Mouse (Mus musculus): Measurements from ENCODE around the gene Sdr39u1. TPM values are rescaled to one million over a fixed set of nuclear protein-coding genes. Genes with fewer than 3 reads are reported as not detected.

The Sdr39u1 gene
- total RNA-seq, 2 experiments from 2014 or later, result 1.3 to 3.5 TPM

GRCm38 (mm10) chr14:55862970-55863369, 37.1 kb downstream of the Sdr39u1 start:
- no peak for ATAC-seq (replicated peaks; ENCODE audit: low FRiP score, poor library complexity, severe bottlenecking)

GRCm38 (mm10) chr14:55862186-55862585, 37.9 kb downstream of the Sdr39u1 start:
- ATAC-seq (replicated peaks; ENCODE audit: low FRiP score, poor library complexity, severe bottlenecking), result no peak

GRCm38 (mm10) chr14:55857588-55857987, 42.5 kb downstream of the Sdr39u1 start:
- no peak for ATAC-seq (replicated peaks; ENCODE audit: low FRiP score, poor library complexity, severe bottlenecking)

GRCm38 (mm10) chr14:55855101-55855561, 45.0 kb downstream of the Sdr39u1 start:
- ATAC-seq (replicated peaks; ENCODE audit: low FRiP score, poor library complexity, severe bottlenecking), result no peak

GRCm38 (mm10) chr14:55854406-55855100, 45.5 kb downstream of the Sdr39u1 start:
- ATAC-seq (replicated peaks; ENCODE audit: low FRiP score, poor library complexity, severe bottlenecking), result no peak

GRCm38 (mm10) chr14:55853621-55854285, 46.3 kb downstream of the Sdr39u1 start, which contains the start of gene Nynrin:
Nynrin (plus strand) TSS chr14:55854010.
- no peak for ATAC-seq (replicated peaks; ENCODE audit: low FRiP score, poor library complexity, severe bottlenecking)

- no peak for ATAC-seq (replicated peaks; ENCODE audit: low FRiP score, poor library complexity, severe bottlenecking)
Observed at GRCm38 (mm10) chr14:55852646-55853551, 47.2 kb downstream of the Sdr39u1 start.

GRCm38 (mm10) chr14:55850885-55851284, 49.2 kb downstream of the Sdr39u1 start:
- ATAC-seq (replicated peaks; ENCODE audit: low FRiP score, poor library complexity, severe bottlenecking), result no peak

Other genes with a start within 250 kb of the Sdr39u1 start
- gene Mdp1, start 239.8 kb downstream of the Sdr39u1 start, total RNA-seq (2015; ENCODE audit: low replicate concordance), result 4.6 and 10.4 TPM in 2 replicates
- 7.1 and 8.4 TPM in 2 replicates for gene Mdp1, start 239.8 kb downstream of the Sdr39u1 start, total RNA-seq (2017; ENCODE audit: low replicate concordance)
- 1.5 and 2.7 TPM in 2 replicates for gene Gmpr2, start 228.4 kb downstream of the Sdr39u1 start, total RNA-seq (2015; ENCODE audit: low replicate concordance)
- gene Gmpr2, start 228.4 kb downstream of the Sdr39u1 start, total RNA-seq (2017; ENCODE audit: low replicate concordance), result 6.9 and 8.5 TPM in 2 replicates
- gene Nedd8, start 228.2 kb downstream of the Sdr39u1 start, total RNA-seq (2015; ENCODE audit: low replicate concordance), result 89.5 and 91.3 TPM in 2 replicates
- 66.5 and 67.1 TPM in 2 replicates for gene Nedd8, start 228.2 kb downstream of the Sdr39u1 start, total RNA-seq (2017; ENCODE audit: low replicate concordance)
- 7.7 and 10.2 TPM in 2 replicates for gene Tinf2, start 218.5 kb downstream of the Sdr39u1 start, total RNA-seq (2015; ENCODE audit: low replicate concordance)
- 12.9 and 13.1 TPM in 2 replicates for gene Tinf2, start 218.5 kb downstream of the Sdr39u1 start, total RNA-seq (2017; ENCODE audit: low replicate concordance)
- gene Tgm1, start 186.4 kb downstream of the Sdr39u1 start, total RNA-seq (2015; ENCODE audit: low replicate concordance), result 0.96 TPM in 1 of 2 replicates, not detected in the other
- gene Tgm1, start 186.4 kb downstream of the Sdr39u1 start, total RNA-seq (2017; ENCODE audit: low replicate concordance), result 0.14 and 0.85 TPM in 2 replicates
- gene Rabggta, start 178.0 kb downstream of the Sdr39u1 start, total RNA-seq (2015; ENCODE audit: low replicate concordance), result 2.3 and 5.4 TPM in 2 replicates
- 2.1 and 2.2 TPM in 2 replicates for gene Rabggta, start 178.0 kb downstream of the Sdr39u1 start, total RNA-seq (2017; ENCODE audit: low replicate concordance)
- 22.4 and 27.1 TPM in 2 replicates for gene Dhrs1, start 154.6 kb downstream of the Sdr39u1 start, total RNA-seq (2015; ENCODE audit: low replicate concordance)
- gene Dhrs1, start 154.6 kb downstream of the Sdr39u1 start, total RNA-seq (2017; ENCODE audit: low replicate concordance), result 3.9 and 14.9 TPM in 2 replicates
- gene Nop9, start 154.6 kb downstream of the Sdr39u1 start, total RNA-seq (2015; ENCODE audit: low replicate concordance), result 6.5 and 11.3 TPM in 2 replicates
- gene Nop9, start 154.6 kb downstream of the Sdr39u1 start, total RNA-seq (2017; ENCODE audit: low replicate concordance), result 3.7 and 3.9 TPM in 2 replicates
- 2.1 TPM in 1 of 2 replicates, not detected in the other for gene Cideb, start 141.8 kb downstream of the Sdr39u1 start, total RNA-seq (2015; ENCODE audit: low replicate concordance)
- 0.94 TPM in 1 of 2 replicates, not detected in the other for gene Cideb, start 141.8 kb downstream of the Sdr39u1 start, total RNA-seq (2017; ENCODE audit: low replicate concordance)
- not detected in 2 replicates for gene Ltb4r2, start 138.9 kb downstream of the Sdr39u1 start, total RNA-seq (2015; ENCODE audit: low replicate concordance)
- 0.14 TPM in 1 of 2 replicates, not detected in the other for gene Ltb4r2, start 138.9 kb downstream of the Sdr39u1 start, total RNA-seq (2017; ENCODE audit: low replicate concordance)
- 6.3 and 14.8 TPM in 2 replicates for gene Ltb4r1, start 134.3 kb downstream of the Sdr39u1 start, total RNA-seq (2015; ENCODE audit: low replicate concordance)
- gene Ltb4r1, start 134.3 kb downstream of the Sdr39u1 start, total RNA-seq (2017; ENCODE audit: low replicate concordance), result 9.3 and 21.8 TPM in 2 replicates
- not detected in 2 replicates for gene Adcy4, start 116.2 kb downstream of the Sdr39u1 start, total RNA-seq (2015; ENCODE audit: low replicate concordance)
- not detected in 2 replicates for gene Adcy4, start 116.2 kb downstream of the Sdr39u1 start, total RNA-seq (2017; ENCODE audit: low replicate concordance)
- 17.1 and 22.6 TPM in 2 replicates for gene Ripk3, start 111.4 kb downstream of the Sdr39u1 start, total RNA-seq (2015; ENCODE audit: low replicate concordance)
- gene Ripk3, start 111.4 kb downstream of the Sdr39u1 start, total RNA-seq (2017; ENCODE audit: low replicate concordance), result 6.7 and 7.2 TPM in 2 replicates
- gene Nfatc4, start 77.1 kb downstream of the Sdr39u1 start, total RNA-seq (2015; ENCODE audit: low replicate concordance), result not detected in 2 replicates
- gene Nfatc4, start 77.1 kb downstream of the Sdr39u1 start, total RNA-seq (2017; ENCODE audit: low replicate concordance), result not detected in 2 replicates
- gene Nynrin, start 46.3 kb downstream of the Sdr39u1 start, total RNA-seq (2015; ENCODE audit: low replicate concordance), result 0.38 and 0.84 TPM in 2 replicates
- 0.42 and 0.77 TPM in 2 replicates for gene Nynrin, start 46.3 kb downstream of the Sdr39u1 start, total RNA-seq (2017; ENCODE audit: low replicate concordance)
- gene Cbln3, start 15.9 kb downstream of the Sdr39u1 start, total RNA-seq (2015; ENCODE audit: low replicate concordance), result not detected in 2 replicates
- gene Cbln3, start 15.9 kb downstream of the Sdr39u1 start, total RNA-seq (2017; ENCODE audit: low replicate concordance), result 0.14 TPM in 1 of 2 replicates, not detected in the other
- gene Khnyn, start 15.3 kb downstream of the Sdr39u1 start, total RNA-seq (2015; ENCODE audit: low replicate concordance), result 30.7 and 36.4 TPM in 2 replicates
- 122 and 126 TPM in 2 replicates for gene Khnyn, start 15.3 kb downstream of the Sdr39u1 start, total RNA-seq (2017; ENCODE audit: low replicate concordance)
- not detected in 2 replicates for gene Cma1, start 44.4 kb upstream of the Sdr39u1 start, total RNA-seq (2015; ENCODE audit: low replicate concordance)
- gene Cma1, start 44.4 kb upstream of the Sdr39u1 start, total RNA-seq (2017; ENCODE audit: low replicate concordance), result not detected in 2 replicates
- not detected in 2 replicates for gene Cma2, start 50.7 kb upstream of the Sdr39u1 start, total RNA-seq (2015; ENCODE audit: low replicate concordance)
- not detected in 2 replicates for gene Cma2, start 50.7 kb upstream of the Sdr39u1 start, total RNA-seq (2017; ENCODE audit: low replicate concordance)
- not detected in 2 replicates for gene Mcpt1, start 117.7 kb upstream of the Sdr39u1 start, total RNA-seq (2015; ENCODE audit: low replicate concordance)
- gene Mcpt1, start 117.7 kb upstream of the Sdr39u1 start, total RNA-seq (2017; ENCODE audit: low replicate concordance), result not detected in 2 replicates
- not detected in 2 replicates for gene Mcpt9, start 130.2 kb upstream of the Sdr39u1 start, total RNA-seq (2015; ENCODE audit: low replicate concordance)
- not detected in 2 replicates for gene Mcpt9, start 130.2 kb upstream of the Sdr39u1 start, total RNA-seq (2017; ENCODE audit: low replicate concordance)
- not detected in 2 replicates for gene Mcpt2, start 141.7 kb upstream of the Sdr39u1 start, total RNA-seq (2015; ENCODE audit: low replicate concordance)
- 0.84 TPM in 1 of 2 replicates, not detected in the other for gene Mcpt2, start 141.7 kb upstream of the Sdr39u1 start, total RNA-seq (2017; ENCODE audit: low replicate concordance)
- not detected in 2 replicates for gene Mcpt4, start 162.0 kb upstream of the Sdr39u1 start, total RNA-seq (2015; ENCODE audit: low replicate concordance)
- not detected in 2 replicates for gene Mcpt4, start 162.0 kb upstream of the Sdr39u1 start, total RNA-seq (2017; ENCODE audit: low replicate concordance)
- 205 and 289 TPM in 2 replicates for gene Mcpt8, start 185.0 kb upstream of the Sdr39u1 start, total RNA-seq (2015; ENCODE audit: low replicate concordance)
- gene Mcpt8, start 185.0 kb upstream of the Sdr39u1 start, total RNA-seq (2017; ENCODE audit: low replicate concordance), result 98.4 and 115 TPM in 2 replicates
- 413 and 487 TPM in 2 replicates for gene Ctsg, start 202.3 kb upstream of the Sdr39u1 start, total RNA-seq (2015; ENCODE audit: low replicate concordance)
- gene Ctsg, start 202.3 kb upstream of the Sdr39u1 start, total RNA-seq (2017; ENCODE audit: low replicate concordance), result 257 and 291 TPM in 2 replicates
- not detected in 2 replicates for gene Gzme, start 220.3 kb upstream of the Sdr39u1 start, total RNA-seq (2015; ENCODE audit: low replicate concordance)
- gene Gzme, start 220.3 kb upstream of the Sdr39u1 start, total RNA-seq (2017; ENCODE audit: low replicate concordance), result not detected in 2 replicates
- gene Gzmd, start 232.3 kb upstream of the Sdr39u1 start, total RNA-seq (2015; ENCODE audit: low replicate concordance), result not detected in 2 replicates
- not detected in 2 replicates for gene Gzmd, start 232.3 kb upstream of the Sdr39u1 start, total RNA-seq (2017; ENCODE audit: low replicate concordance)